Mouse (Mus musculus): ENCODE measurements at regions not wholly inside any gene's neighbourhood (a gene's known extent, or its start where the extent isn't known, plus 50 kb on each side); places are given as distances from the start of the nearest gene placed in this dataset.
A peak's percentile ranks its signal among the peaks of the same experiment; 100 is the strongest.

DNA sequence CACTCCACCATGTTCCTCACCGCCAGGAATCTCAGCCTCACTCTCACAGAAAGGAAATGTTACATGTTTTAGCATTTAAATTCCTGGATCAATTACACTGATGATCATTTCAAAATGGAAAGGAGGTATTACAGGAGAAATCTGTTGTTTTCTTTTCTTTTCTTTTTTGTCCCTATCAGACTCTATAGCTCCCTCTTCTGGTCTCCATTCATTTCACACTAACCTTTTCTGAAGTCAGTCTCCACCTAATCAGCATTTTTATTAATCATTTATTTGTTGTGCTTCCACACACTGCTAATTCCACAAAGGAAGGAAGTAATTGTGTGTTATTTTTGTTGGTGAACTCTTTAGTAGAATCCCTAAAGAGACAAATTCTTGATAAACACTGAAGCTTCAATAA lies 130.5 kb upstream of the Car10 start:
- 71% methylated on average over 1 of the region's 1 CpGs for WGBS
- H3K27me3 ChIP-seq (replicated peaks; ENCODE audit: control insufficient read depth, insufficient read depth, low read length) = no peaks in the 10 kb centered on the region
- no peaks in the 10 kb centered on the region for H3K36me3 ChIP-seq (ENCODE audit: control insufficient read depth, insufficient read depth, low read length)
- H3K4me3 ChIP-seq (ENCODE audit: low read length) = no peak overlapping the region
- no peak overlapping the region for H3K9ac ChIP-seq (ENCODE audit: low read depth, low read length)
- H3K27ac ChIP-seq (ENCODE audit: low read length) = no peak overlapping the region
- no peak for ATAC-seq
- H3K4me2 ChIP-seq (ENCODE audit: low read depth, low read length) = no peak overlapping the region
- no peaks in the 10 kb centered on the region for H3K9me3 ChIP-seq (ENCODE audit: control insufficient read depth, low read length)
- no peaks in the 10 kb centered on the region for H3K4me1 ChIP-seq (ENCODE audit: control insufficient read depth, insufficient read depth, low read length)

GRCm38 (mm10) chr11:92999603-93000002 lies 98.2 kb upstream of the Car10 start:
- no peak overlapping the region for H3K4me2 ChIP-seq (ENCODE audit: low read depth, low read length)
- no peaks in the 10 kb centered on the region for H3K36me3 ChIP-seq (ENCODE audit: control insufficient read depth, insufficient read depth, low read length)
- no peak overlapping the region for H3K4me3 ChIP-seq (ENCODE audit: low read length)
- no peaks in the 10 kb centered on the region for H3K4me1 ChIP-seq (ENCODE audit: control insufficient read depth, insufficient read depth, low read length)
- no peaks in the 10 kb centered on the region for H3K27me3 ChIP-seq (replicated peaks; ENCODE audit: control insufficient read depth, insufficient read depth, low read length)
- 38% methylated on average over 1 of the region's 1 CpGs for WGBS
- no peak overlapping the region for H3K27ac ChIP-seq (ENCODE audit: low read length)
- H3K9me3 ChIP-seq (ENCODE audit: control insufficient read depth, low read length) = no peaks in the 10 kb centered on the region
- H3K9ac ChIP-seq (ENCODE audit: low read depth, low read length) = no peak overlapping the region
- ATAC-seq = peak; percentile 60

DNA sequence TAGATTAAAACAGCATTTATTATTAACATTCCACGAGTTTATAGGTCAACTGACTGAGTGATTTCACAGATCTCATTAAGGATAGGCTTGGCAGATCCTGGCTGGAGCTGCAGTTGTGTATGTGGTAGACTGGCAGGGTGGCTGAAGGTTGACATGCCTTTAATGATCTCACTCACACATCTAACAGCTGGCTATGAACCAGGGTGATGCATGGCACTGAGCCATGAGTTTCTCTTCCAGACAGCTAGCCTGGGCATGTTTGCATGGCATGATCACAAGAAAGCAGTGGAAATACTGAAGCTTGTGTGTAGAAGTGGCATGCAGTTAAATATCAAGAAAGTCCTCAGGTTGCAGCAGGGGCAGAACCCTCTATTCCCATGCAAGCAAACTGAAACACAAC lies 91.8 kb upstream of the Car10 start:
- 44% methylated on average over 1 of the region's 1 CpGs for WGBS
- Histone ChIP-seq H3K36me3 (ENCODE audit: control insufficient read depth, insufficient read depth, low read length) (no peaks in the 10 kb centered on the region), H3K4me3 (ENCODE audit: low read length) (no peak overlapping the region), H3K9ac (ENCODE audit: low read depth, low read length) (no peak overlapping the region), H3K27ac (ENCODE audit: low read length) (no peak overlapping the region), H3K9me3 (ENCODE audit: control insufficient read depth, low read length) (no peaks in the 10 kb centered on the region), H3K4me1 (ENCODE audit: control insufficient read depth, insufficient read depth, low read length) (no peaks in the 10 kb centered on the region), H3K27me3 (replicated peaks; ENCODE audit: control insufficient read depth, insufficient read depth, low read length) (no peaks in the 10 kb centered on the region), H3K4me2 (ENCODE audit: low read depth, low read length) (no peak overlapping the region)
- no peak for ATAC-seq

- H3K4me3 ChIP-seq (ENCODE audit: low read length) = no peak overlapping the region
- H3K27ac ChIP-seq (ENCODE audit: low read length) = no peak overlapping the region
- no peaks in the 10 kb centered on the region for H3K36me3 ChIP-seq (ENCODE audit: control insufficient read depth, insufficient read depth, low read length)
- no peak overlapping the region for H3K9ac ChIP-seq (ENCODE audit: low read depth, low read length)
- no peak for ATAC-seq
- 20% methylated on average over 2 of the region's 2 CpGs for WGBS
- no peaks in the 10 kb centered on the region for H3K4me1 ChIP-seq (ENCODE audit: control insufficient read depth, insufficient read depth, low read length)
- H3K4me2 ChIP-seq (ENCODE audit: low read depth, low read length) = no peak overlapping the region
- no peaks in the 10 kb centered on the region for H3K27me3 ChIP-seq (replicated peaks; ENCODE audit: control insufficient read depth, insufficient read depth, low read length)
- no peaks in the 10 kb centered on the region for H3K9me3 ChIP-seq (ENCODE audit: control insufficient read depth, low read length)
Observed at GRCm38 (mm10) chr11:93025981-93026380, 71.8 kb upstream of the Car10 start.

GRCm38 (mm10) chr11:93035509-93035908 lies 62.3 kb upstream of the Car10 start:
- ATAC-seq = no peak
- Histone ChIP-seq H3K4me1 (ENCODE audit: control insufficient read depth, insufficient read depth, low read length) (no peaks in the 10 kb centered on the region), H3K9me3 (ENCODE audit: control insufficient read depth, low read length) (no peaks in the 10 kb centered on the region), H3K9ac (ENCODE audit: low read depth, low read length) (no peak overlapping the region), H3K4me3 (ENCODE audit: low read length) (no peak overlapping the region), H3K27me3 (replicated peaks; ENCODE audit: control insufficient read depth, insufficient read depth, low read length) (no peaks in the 10 kb centered on the region), H3K27ac (ENCODE audit: low read length) (no peak overlapping the region), H3K4me2 (ENCODE audit: low read depth, low read length) (no peak overlapping the region), H3K36me3 (ENCODE audit: control insufficient read depth, insufficient read depth, low read length) (no peaks in the 10 kb centered on the region)
- WGBS = 67% methylated on average over 1 of the region's 1 CpGs

GRCm38 (mm10) chr11:93037846-93038245 lies 60.0 kb upstream of the Car10 start:
- Histone ChIP-seq H3K27ac (ENCODE audit: low read length) (no peak overlapping the region), H3K9ac (ENCODE audit: low read depth, low read length) (no peak overlapping the region), H3K9me3 (ENCODE audit: control insufficient read depth, low read length) (no peaks in the 10 kb centered on the region), H3K4me1 (ENCODE audit: control insufficient read depth, insufficient read depth, low read length) (no peaks in the 10 kb centered on the region), H3K27me3 (replicated peaks; ENCODE audit: control insufficient read depth, insufficient read depth, low read length) (no peaks in the 10 kb centered on the region), H3K4me2 (ENCODE audit: low read depth, low read length) (no peak overlapping the region), H3K36me3 (ENCODE audit: control insufficient read depth, insufficient read depth, low read length) (no peaks in the 10 kb centered on the region), H3K4me3 (ENCODE audit: low read length) (no peak overlapping the region)
- no peak for ATAC-seq
- 65% methylated on average over 2 of the region's 2 CpGs for WGBS

DNA sequence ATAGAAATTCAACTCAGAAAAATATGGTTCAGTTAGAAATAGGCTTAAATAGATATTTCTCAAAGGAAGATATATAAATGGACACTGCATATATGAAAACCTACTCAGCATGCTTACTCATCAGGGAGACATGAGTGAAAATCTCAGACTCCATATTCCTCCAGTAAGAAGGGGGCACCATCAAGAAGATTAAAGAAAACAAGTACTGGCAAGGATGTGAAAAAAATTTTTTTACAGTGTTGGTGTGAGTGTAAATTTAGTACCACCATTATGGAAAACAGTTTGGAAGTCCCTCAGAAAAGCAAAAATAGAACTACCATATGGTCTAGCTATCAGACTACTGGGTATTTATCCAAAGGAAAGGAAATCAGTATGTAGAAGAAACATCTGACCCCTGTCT lies 58.5 kb upstream of the Car10 start:
- Histone ChIP-seq H3K9ac (ENCODE audit: low read depth, low read length) (no peak overlapping the region), H3K4me1 (ENCODE audit: control insufficient read depth, insufficient read depth, low read length) (no peaks in the 10 kb centered on the region), H3K27ac (ENCODE audit: low read length) (no peak overlapping the region), H3K27me3 (replicated peaks; ENCODE audit: control insufficient read depth, insufficient read depth, low read length) (no peaks in the 10 kb centered on the region), H3K36me3 (ENCODE audit: control insufficient read depth, insufficient read depth, low read length) (no peaks in the 10 kb centered on the region), H3K4me2 (ENCODE audit: low read depth, low read length) (no peak overlapping the region), H3K9me3 (ENCODE audit: control insufficient read depth, low read length) (no peaks in the 10 kb centered on the region), H3K4me3 (ENCODE audit: low read length) (no peak overlapping the region)
- no peak for ATAC-seq

- Histone ChIP-seq H3K4me1 (ENCODE audit: control insufficient read depth, insufficient read depth, low read length) (no peaks in the 10 kb centered on the region), H3K4me2 (ENCODE audit: low read depth, low read length) (no peak overlapping the region), H3K27me3 (replicated peaks; ENCODE audit: control insufficient read depth, insufficient read depth, low read length) (no peaks in the 10 kb centered on the region), H3K9me3 (ENCODE audit: control insufficient read depth, low read length) (no peaks in the 10 kb centered on the region), H3K27ac (ENCODE audit: low read length) (no peak overlapping the region), H3K9ac (ENCODE audit: low read depth, low read length) (no peak overlapping the region), H3K36me3 (ENCODE audit: control insufficient read depth, insufficient read depth, low read length) (no peaks in the 10 kb centered on the region), H3K4me3 (ENCODE audit: low read length) (no peak overlapping the region)
- no peak for ATAC-seq
Observed at GRCm38 (mm10) chr11:93040816-93041215, 57.0 kb upstream of the Car10 start.

DNA sequence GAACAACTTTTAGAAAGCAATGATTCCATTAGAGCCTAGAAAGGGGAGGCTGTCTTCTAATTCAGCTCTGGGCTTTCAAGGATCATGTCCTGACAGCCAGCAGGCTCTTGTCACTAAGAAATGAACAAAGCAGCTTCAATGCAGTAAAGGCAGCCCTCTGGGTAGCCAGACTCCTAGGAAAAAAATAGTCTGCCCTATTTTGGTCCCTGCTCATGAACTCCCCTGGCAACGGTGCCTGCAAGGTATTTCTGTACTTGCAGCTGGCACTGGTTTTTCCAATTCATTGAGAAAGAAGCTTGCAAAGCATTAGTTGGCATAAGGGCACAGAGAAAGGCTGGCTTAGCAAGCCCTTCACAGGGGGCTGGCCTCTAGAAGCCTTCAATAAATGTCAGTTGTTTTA lies 52.8 kb upstream of the Car10 start:
- no peak overlapping the region for H3K27ac ChIP-seq (ENCODE audit: low read length)
- no peak overlapping the region for H3K4me2 ChIP-seq (ENCODE audit: low read depth, low read length)
- H3K9me3 ChIP-seq (ENCODE audit: control insufficient read depth, low read length) = no peaks in the 10 kb centered on the region
- 81% methylated on average over 1 of the region's 1 CpGs for WGBS
- H3K9ac ChIP-seq (ENCODE audit: low read depth, low read length) = no peak overlapping the region
- ATAC-seq = no peak
- H3K27me3 ChIP-seq (replicated peaks; ENCODE audit: control insufficient read depth, insufficient read depth, low read length) = no peaks in the 10 kb centered on the region
- no peak overlapping the region for H3K4me3 ChIP-seq (ENCODE audit: low read length)
- H3K36me3 ChIP-seq (ENCODE audit: control insufficient read depth, insufficient read depth, low read length) = no peaks in the 10 kb centered on the region
- no peaks in the 10 kb centered on the region for H3K4me1 ChIP-seq (ENCODE audit: control insufficient read depth, insufficient read depth, low read length)
